Mouse (Mus musculus): ENCODE data around the gene Dgkd. TPM values are rescaled to one million over a fixed set of nuclear protein-coding genes. Genes with fewer than 3 reads are reported as not detected.

Dgkd gene
- polyA plus RNA-seq, 1 experiment from 2014 or later: 39.3 TPM

- H3K9me3 ChIP-seq: no peaks in the 10 kb centered on the region
- 0 out of 2 replicates have a peak, but pooled peaks cover 4% of the 10 kb centered on the region for H3K4me1 ChIP-seq
- peaks cover 19% of the 10 kb centered on the region; the same call in 1 of the 2 replicates for H3K36me3 ChIP-seq (replicated peaks)
- H3K27me3 ChIP-seq (replicated peaks; ENCODE audit: low read depth, poor library complexity, severe bottlenecking): no peaks in the 10 kb centered on the region
- DNase-seq (ENCODE audit: low spot score): no peak
- H3K4me3 ChIP-seq: no peak overlapping the region
- 84% methylated on average over 6 of the region's 6 CpGs for WGBS
- H3K27ac ChIP-seq (replicated peaks): no peak overlapping the region
Measured at GRCm38 (mm10) chr1:87900979-87901378, 47.9 kb downstream of the Dgkd start.

GRCm38 (mm10) chr1:87902186-87902585 lies 49.1 kb downstream of the Dgkd start:
- no peaks in the 10 kb centered on the region for H3K9me3 ChIP-seq
- no peaks in the 10 kb centered on the region for H3K27me3 ChIP-seq (replicated peaks; ENCODE audit: low read depth, poor library complexity, severe bottlenecking)
- H3K4me1 ChIP-seq: 0 out of 2 replicates have a peak, but pooled peaks cover 4% of the 10 kb centered on the region
- H3K4me3 ChIP-seq: no peak overlapping the region
- DNase-seq (ENCODE audit: low spot score): no peak
- H3K36me3 ChIP-seq (replicated peaks): peaks cover 24% of the 10 kb centered on the region
- H3K27ac ChIP-seq (replicated peaks): no peak overlapping the region

GRCm38 (mm10) chr1:87906361-87906956 lies 53.4 kb downstream of the Dgkd start:
- Histone ChIP-seq H3K4me3 (no peak overlapping the region), H3K27ac (replicated peaks) (no peak overlapping the region), H3K4me1 (no peaks in the 10 kb centered on the region), H3K9me3 (no peaks in the 10 kb centered on the region), H3K27me3 (replicated peaks; ENCODE audit: low read depth, poor library complexity, severe bottlenecking) (no peaks in the 10 kb centered on the region), H3K36me3 (replicated peaks) (peaks cover 33% of the 10 kb centered on the region)
- WGBS: 83% methylated on average over 5 of the region's 5 CpGs
- no peak for DNase-seq (ENCODE audit: low spot score)

- H3K36me3 ChIP-seq (replicated peaks): peaks cover 30% of the 10 kb centered on the region
- no peaks in the 10 kb centered on the region for H3K27me3 ChIP-seq (replicated peaks; ENCODE audit: low read depth, poor library complexity, severe bottlenecking)
- H3K9me3 ChIP-seq: no peaks in the 10 kb centered on the region
- H3K4me3 ChIP-seq: no peak overlapping the region
- no peak overlapping the region for H3K27ac ChIP-seq (replicated peaks)
- 93% methylated on average over 2 of the region's 2 CpGs for WGBS
- no peak for DNase-seq (ENCODE audit: low spot score)
- H3K4me1 ChIP-seq: no peaks in the 10 kb centered on the region
Measured at GRCm38 (mm10) chr1:87908006-87908405, 54.9 kb downstream of the Dgkd start.

GRCm38 (mm10) chr1:87908736-87909135 lies 55.6 kb downstream of the Dgkd start:
- Histone ChIP-seq H3K4me1 (no peaks in the 10 kb centered on the region), H3K27ac (replicated peaks) (no peak overlapping the region), H3K36me3 (replicated peaks) (peaks cover 26% of the 10 kb centered on the region), H3K27me3 (replicated peaks; ENCODE audit: low read depth, poor library complexity, severe bottlenecking) (no peaks in the 10 kb centered on the region), H3K9me3 (no peaks in the 10 kb centered on the region), H3K4me3 (no peak overlapping the region)
- no peak for DNase-seq (ENCODE audit: low spot score)
- WGBS: 79% methylated on average over 3 of the region's 3 CpGs

- Histone ChIP-seq H3K4me3 (no peak overlapping the region), H3K4me1 (no peaks in the 10 kb centered on the region), H3K9me3 (no peaks in the 10 kb centered on the region), H3K27me3 (replicated peaks; ENCODE audit: low read depth, poor library complexity, severe bottlenecking) (no peaks in the 10 kb centered on the region), H3K27ac (replicated peaks) (no peak overlapping the region), H3K36me3 (replicated peaks) (peaks cover 26% of the 10 kb centered on the region)
- DNase-seq (ENCODE audit: low spot score): no peak
Measured at GRCm38 (mm10) chr1:87909565-87909964, 56.5 kb downstream of the Dgkd start.

GRCm38 (mm10) chr1:87910428-87910827 lies 57.3 kb downstream of the Dgkd start:
- H3K36me3 ChIP-seq (replicated peaks): peaks cover 35% of the 10 kb centered on the region
- DNase-seq (ENCODE audit: low spot score): no peak
- H3K4me1 ChIP-seq: no peaks in the 10 kb centered on the region
- 87% methylated on average over 1 of the region's 1 CpGs for WGBS
- H3K9me3 ChIP-seq: no peaks in the 10 kb centered on the region
- no peak overlapping the region for H3K4me3 ChIP-seq
- H3K27ac ChIP-seq (replicated peaks): no peak overlapping the region
- no peaks in the 10 kb centered on the region for H3K27me3 ChIP-seq (replicated peaks; ENCODE audit: low read depth, poor library complexity, severe bottlenecking)

- no peak overlapping the region for H3K27ac ChIP-seq (replicated peaks)
- H3K27me3 ChIP-seq (replicated peaks; ENCODE audit: low read depth, poor library complexity, severe bottlenecking): no peaks in the 10 kb centered on the region
- H3K4me1 ChIP-seq: no peaks in the 10 kb centered on the region
- peaks cover 51% of the 10 kb centered on the region for H3K36me3 ChIP-seq (replicated peaks)
- no peak for DNase-seq (ENCODE audit: low spot score)
- H3K9me3 ChIP-seq: no peaks in the 10 kb centered on the region
- no peak overlapping the region for H3K4me3 ChIP-seq
Measured at GRCm38 (mm10) chr1:87913356-87913755, 60.3 kb downstream of the Dgkd start.

GRCm38 (mm10) chr1:87917361-87917760 lies 64.3 kb downstream of the Dgkd start:
- Histone ChIP-seq H3K4me3 (no peak overlapping the region), H3K4me1 (no peaks in the 10 kb centered on the region), H3K36me3 (replicated peaks) (peaks cover 76% of the 10 kb centered on the region), H3K9me3 (no peaks in the 10 kb centered on the region), H3K27me3 (replicated peaks; ENCODE audit: low read depth, poor library complexity, severe bottlenecking) (no peaks in the 10 kb centered on the region), H3K27ac (replicated peaks) (no peak overlapping the region)
- WGBS: 96% methylated on average over 3 of the region's 3 CpGs
- DNase-seq (ENCODE audit: low spot score): no peak

GRCm38 (mm10) chr1:87918061-87918460 lies 65.0 kb downstream of the Dgkd start:
- DNase-seq (ENCODE audit: low spot score): no peak
- Histone ChIP-seq H3K9me3 (no peaks in the 10 kb centered on the region), H3K4me3 (no peak overlapping the region), H3K27ac (replicated peaks) (no peak overlapping the region), H3K27me3 (replicated peaks; ENCODE audit: low read depth, poor library complexity, severe bottlenecking) (no peaks in the 10 kb centered on the region), H3K4me1 (no peaks in the 10 kb centered on the region), H3K36me3 (replicated peaks) (peaks cover 79% of the 10 kb centered on the region)
- WGBS: 90% methylated on average over 2 of the region's 2 CpGs

- Histone ChIP-seq H3K27ac (replicated peaks) (no peak overlapping the region), H3K9me3 (no peaks in the 10 kb centered on the region), H3K36me3 (replicated peaks) (peaks cover 94% of the 10 kb centered on the region), H3K4me1 (no peaks in the 10 kb centered on the region), H3K27me3 (replicated peaks; ENCODE audit: low read depth, poor library complexity, severe bottlenecking) (no peaks in the 10 kb centered on the region), H3K4me3 (no peak overlapping the region)
- 85% methylated on average over 3 of the region's 3 CpGs for WGBS
- no peak for DNase-seq (ENCODE audit: low spot score)
Measured at GRCm38 (mm10) chr1:87920056-87920614, 67.0 kb downstream of the Dgkd start.

- 69% methylated on average over 1 of the region's 1 CpGs for WGBS
Measured at GRCm38 (mm10) chr1:87922666-87923065, 69.6 kb downstream of the Dgkd start.

GRCm38 (mm10) chr1:87924888-87925287 lies 71.8 kb downstream of the Dgkd start:
- DNase-seq (ENCODE audit: low spot score): no peak
- Histone ChIP-seq H3K27ac (replicated peaks) (no peak overlapping the region), H3K4me3 (no peak overlapping the region), H3K9me3 (no peaks in the 10 kb centered on the region), H3K36me3 (replicated peaks) (peaks cover 94% of the 10 kb centered on the region), H3K27me3 (replicated peaks; ENCODE audit: low read depth, poor library complexity, severe bottlenecking) (no peaks in the 10 kb centered on the region), H3K4me1 (no peaks in the 10 kb centered on the region)
- WGBS: 95% methylated on average over 4 of the region's 4 CpGs

More at GRCm38 (mm10) chr1:87922666-87923065, 69.6 kb downstream of the Dgkd start:
- no peaks in the 10 kb centered on the region for H3K9me3 ChIP-seq
- no peak for DNase-seq (ENCODE audit: low spot score)
- no peaks in the 10 kb centered on the region for H3K27me3 ChIP-seq (replicated peaks; ENCODE audit: low read depth, poor library complexity, severe bottlenecking)
- H3K4me1 ChIP-seq: no peaks in the 10 kb centered on the region
- peaks cover 95% of the 10 kb centered on the region for H3K36me3 ChIP-seq (replicated peaks)
- H3K27ac ChIP-seq (replicated peaks): no peak overlapping the region
- H3K4me3 ChIP-seq: no peak overlapping the region

All from embryonic facial prominence, embryonic 10.5 days (tissue).